Mouse (Mus musculus): ENCODE results near the gene Zfp459.

DNA sequence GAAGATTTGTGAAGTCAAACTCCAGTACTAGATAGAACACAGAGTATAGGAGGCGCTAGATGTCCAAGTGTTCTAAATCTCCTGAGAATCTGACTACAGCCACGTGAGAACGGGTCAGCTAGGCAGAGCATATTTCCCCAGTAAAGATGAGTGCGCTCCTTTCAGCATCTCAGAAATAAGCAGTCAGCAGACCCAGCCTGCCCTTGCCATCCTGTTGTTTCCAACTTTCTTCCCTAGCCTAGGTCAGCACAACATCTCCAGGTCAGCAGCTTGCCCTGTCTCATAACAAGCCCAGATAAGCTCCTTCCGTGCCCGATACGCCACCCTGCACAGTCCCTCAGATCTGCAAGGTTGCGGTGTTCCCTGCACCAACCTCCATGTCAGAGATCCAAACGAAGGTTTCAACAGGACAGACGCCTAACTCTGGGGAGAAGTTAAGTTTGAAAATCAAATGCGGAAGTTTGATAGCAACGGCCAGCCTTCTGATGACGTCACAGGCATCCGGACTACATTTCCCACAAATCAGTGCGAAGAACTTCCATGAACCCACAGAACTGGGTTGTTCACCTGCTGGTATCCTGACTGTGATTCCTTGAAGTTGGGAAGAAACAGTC lies 61.0 kb downstream of the Zfp459 start, which contains the start of the genes Gm28044 and Zfp953:
- TF ChIP-seq CTCF (IDR thresholded peaks at IDR 0.05; ENCODE audit: insufficient read depth, low read length) (no peak), POLR2A (IDR thresholded peaks at IDR 0.05; ENCODE audit: borderline replicate concordance, extremely low read depth, low read depth, low read length) (0 out of 2 replicates have a peak, but pooled peaks have one; percentile 24)

Measured in lung, adult 2 months (tissue).